Mouse (Mus musculus): ENCODE data around the gene Stx7.
A peak's percentile ranks its signal among the peaks of the same experiment; 100 is the strongest.

Gene Stx7

DNA sequence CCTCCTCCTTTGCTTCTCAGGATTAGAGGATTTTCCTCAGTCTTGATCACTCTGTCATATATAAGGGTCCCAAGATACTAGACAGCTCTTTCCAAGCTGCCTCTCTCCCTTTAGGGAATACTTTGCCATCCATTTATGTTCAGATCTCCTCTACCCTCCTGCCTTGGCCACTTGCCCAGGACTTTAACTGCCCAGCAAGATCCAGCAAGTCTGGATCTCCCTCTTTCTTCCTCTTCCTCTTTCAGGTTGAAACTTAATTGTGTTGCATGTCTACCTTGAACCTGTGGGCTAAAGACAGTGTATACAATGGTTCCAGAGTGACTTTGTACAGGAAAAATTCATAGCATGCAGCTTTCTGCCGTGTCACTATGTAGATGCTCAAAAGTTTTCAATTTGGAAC is 19.8 kb downstream of the Stx7 start:
- DNase-seq = no peak

DNA sequence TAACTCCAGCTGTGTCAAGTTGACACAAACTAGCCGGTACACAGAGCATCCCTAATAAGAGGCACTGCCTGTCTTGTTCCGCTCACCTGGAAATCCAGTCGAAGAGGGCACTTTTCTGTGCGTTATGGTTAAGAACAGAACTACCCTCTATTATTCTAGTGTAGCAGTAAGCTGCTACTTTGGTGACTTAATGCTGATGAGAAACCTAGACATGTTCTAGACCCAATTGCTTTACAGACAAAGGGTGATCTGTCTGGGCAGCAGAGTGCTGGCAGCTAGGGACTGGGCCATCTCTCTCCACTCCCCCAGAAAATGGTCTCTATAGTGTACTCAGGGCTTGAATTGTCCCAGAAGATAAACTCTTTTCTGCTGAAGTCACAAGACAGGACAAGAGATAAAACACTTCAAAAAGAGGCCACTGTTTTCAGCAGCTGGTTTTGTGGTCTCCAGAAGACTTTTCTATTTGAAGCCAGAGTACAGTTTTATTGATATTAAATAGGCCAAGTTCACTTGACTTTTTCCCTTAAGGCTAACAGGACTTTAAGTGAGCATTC is 22.9 kb downstream of the Stx7 start:
- no peak for DNase-seq

GRCm38 (mm10) chr10:24173210-24174001 is 24.3 kb downstream of the Stx7 start:
- peak; percentile 56 for DNase-seq

DNA sequence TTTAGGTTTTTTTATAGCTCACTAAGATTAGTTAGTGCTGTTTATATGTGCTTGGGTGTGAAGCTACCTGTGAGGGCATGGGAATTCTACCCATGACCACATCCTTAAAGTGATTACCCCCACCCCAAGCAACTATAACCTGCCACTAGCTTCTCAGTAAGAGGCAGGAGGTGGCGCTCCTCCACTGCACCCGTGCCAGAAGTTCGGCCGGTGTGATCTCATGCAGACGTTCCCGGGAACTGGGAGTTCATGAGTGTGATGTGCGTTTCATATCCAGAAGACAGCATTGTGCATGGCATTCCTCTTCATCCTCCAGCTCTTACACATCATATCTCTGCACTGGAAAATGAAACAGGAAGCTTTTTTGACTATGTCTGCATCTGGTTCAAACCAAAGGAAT is 41.3 kb downstream of the Stx7 start:
- no peak for DNase-seq

DNA sequence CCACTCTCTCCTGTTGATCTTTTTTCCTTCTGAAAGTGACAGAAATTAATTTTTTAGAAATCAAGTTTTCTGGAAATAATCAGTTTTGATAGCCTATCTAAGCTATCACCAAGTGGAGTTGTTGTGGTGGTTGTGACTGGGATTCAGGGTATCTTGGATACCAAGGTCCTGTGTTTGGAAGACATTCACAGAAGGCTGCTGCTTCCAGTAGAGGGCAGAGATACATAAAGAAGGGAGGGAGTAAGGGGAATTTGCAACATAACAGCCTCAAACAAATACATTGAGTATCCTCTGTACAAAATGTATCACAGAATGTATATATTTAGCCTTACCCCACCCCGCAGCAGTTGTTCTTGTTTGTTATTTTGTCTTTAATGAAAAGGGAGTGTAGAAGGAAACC is 42.9 kb downstream of the Stx7 start:
- no peak for DNase-seq

DNA sequence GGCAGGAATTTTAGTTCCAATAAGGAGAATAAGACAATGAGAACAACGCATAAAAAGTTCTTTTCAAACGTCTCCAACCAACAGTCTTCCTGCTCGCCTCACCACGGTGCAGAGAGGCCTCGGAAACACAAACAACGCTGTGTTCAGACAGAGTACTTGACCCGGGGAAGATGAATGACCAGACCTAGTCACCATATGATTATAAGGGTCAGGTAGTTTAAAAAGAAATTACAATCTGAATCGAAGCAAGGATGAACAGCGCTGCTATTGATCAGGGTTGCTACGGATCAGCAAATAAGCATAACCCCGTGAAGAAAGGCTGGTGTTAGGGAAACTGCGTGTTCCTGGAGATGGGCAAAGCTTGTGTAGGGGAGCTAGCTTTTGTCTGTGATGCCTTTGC is 50.2 kb downstream of the Stx7 start:
- DNase-seq = no peak

- DNase-seq = no peak
Observed at GRCm38 (mm10) chr10:24200099-24200498, 51.0 kb downstream of the Stx7 start.

DNA sequence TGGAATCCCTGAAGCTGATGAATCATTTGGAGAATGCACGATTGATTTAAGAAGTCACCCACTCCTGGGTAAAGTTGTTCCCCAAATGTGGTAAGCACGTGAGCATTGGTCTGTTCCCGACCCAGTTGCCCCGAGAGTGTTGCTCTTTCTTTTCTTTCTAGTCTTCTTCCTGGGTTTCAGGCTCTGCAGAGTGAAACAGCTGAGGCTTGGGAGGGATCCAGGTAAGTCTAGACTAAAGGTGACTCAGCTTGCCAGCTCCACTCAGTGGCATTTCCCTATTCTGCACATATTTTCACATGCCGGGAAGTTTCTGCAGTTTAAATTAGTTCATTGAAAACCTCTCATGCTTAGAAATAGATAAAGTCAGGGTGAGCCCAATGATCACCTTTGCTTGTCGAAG is 61.0 kb downstream of the Stx7 start:
- DNase-seq = no peak

- no peak for DNase-seq
Observed at GRCm38 (mm10) chr10:24213297-24213696, 64.2 kb downstream of the Stx7 start.

DNA sequence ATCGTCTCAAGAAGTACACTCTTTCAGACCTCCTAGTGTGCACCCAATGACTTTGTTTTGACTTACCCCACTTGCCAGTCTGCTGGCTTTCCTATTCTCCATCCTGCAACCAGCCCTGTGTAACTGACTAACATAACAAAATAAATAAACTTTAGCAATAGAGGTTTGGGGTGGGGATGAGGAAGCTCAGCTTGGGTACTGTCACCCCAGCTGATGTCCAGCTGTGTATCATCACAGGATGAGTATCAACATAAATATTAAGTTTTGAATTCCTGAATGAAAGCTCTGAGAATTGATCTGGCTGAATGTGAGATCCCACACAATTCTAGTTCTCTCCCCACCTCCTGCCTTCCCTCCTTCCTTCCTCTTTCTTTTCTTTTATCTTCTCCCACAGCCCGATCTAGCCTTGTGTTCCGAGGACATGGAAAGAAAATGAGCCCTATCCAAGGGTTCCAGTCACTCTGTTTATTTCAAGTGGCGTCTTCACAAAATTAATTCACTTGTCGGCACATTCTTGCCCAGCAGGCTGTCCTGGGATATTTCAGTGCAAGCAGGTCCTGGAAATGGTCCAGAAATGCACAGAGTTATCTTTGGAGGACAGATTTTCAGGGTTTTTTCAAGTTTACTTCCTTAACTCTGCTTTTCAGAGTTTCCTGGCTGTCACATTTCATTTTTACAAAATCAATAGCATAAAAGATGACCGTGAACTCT is 68.6 kb downstream of the Stx7 start:
- DNase-seq = no peak

GRCm38 (mm10) chr10:24220931-24221330 is 71.8 kb downstream of the Stx7 start:
- DNase-seq = no peak

DNA sequence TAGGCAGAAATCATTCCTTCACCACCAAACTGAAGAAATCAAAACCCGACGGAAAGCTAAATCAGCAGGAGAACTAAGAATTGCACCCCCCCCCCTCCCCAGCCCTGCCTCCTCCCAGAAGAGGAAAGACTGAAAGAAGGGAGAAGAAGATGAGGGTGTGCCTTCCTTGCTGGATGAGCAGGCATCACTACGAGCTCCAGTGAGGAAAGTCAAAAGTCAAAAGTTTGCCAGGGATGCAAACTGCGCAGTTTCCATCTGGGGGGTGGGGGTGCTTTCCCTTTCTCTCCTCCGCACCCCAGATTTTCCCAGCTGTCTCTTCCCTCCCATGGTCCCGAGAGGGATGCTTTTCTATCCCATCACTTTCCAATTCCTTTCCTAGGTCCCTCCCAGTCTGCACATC is 73.8 kb downstream of the Stx7 start:
- DNase-seq = no peak

GRCm38 (mm10) chr10:24223449-24224143 is 74.5 kb downstream of the Stx7 start, which contains the start of gene Moxd1:
Gene Moxd1, plus strand, starts transcription at chr10:24223517.
- DNase-seq = no peak

- DNase-seq = no peak
Observed at GRCm38 (mm10) chr10:24224591-24224990, 75.5 kb downstream of the Stx7 start.

DNA sequence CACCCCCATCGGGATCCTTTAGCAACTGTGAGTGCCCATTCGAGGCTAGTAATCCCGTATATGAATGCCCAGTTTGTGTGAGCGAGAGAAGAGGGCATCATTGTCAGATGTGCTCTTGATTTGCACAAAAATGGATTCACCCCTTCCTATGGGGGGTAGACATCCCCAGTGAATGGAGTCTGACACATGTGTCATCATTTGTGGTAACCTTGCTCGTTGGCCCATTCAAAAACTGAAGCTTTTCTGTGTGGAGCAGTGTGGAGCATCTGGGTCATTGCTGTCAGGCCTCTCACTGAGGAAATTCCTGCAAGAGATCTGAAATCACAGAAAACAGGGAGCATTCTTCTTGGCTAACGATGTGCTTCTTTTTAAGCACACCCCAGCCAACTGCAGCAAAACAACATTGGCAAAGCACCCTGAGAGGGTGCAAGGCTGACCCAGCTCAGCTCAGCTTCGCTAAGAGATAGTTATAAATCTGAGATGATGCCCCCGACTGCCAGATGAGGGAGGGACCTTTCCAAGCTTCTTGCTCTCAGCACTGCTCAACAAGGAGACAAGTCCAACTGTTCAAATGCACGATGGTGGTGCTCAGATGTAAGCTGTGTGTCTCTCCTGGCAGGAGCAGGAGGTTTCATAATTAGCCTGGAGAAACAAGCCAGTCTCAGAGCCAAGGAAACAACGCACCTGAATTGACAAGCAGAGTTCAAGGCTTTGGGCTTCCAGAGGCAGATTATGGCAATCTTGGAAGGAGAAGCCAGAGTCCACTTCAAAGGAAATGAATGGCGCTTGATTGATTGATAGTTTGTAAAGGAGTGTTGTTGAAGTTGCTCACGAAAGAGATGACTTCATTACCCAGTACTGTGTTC is 79.4 kb downstream of the Stx7 start:
- DNase-seq = no peak

DNA sequence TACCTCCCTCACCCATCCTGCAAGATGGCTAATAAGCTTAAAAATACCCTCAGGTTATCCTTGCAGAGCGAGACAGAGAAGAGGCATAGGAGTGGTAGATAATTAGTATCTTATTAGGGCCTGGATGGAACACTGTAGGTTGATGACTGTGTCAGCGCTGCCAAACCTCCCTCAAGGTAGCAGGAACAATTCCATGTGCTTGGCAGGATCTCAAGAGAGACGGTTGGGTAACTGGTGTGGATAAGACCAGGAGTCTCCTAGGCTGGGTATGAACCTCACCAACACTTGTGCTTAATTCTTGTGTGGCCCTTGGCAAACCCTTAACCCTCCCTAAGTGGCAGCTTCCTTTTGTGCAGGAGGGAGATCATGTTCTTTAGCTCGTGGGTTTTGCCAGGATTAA is 83.2 kb downstream of the Stx7 start:
- DNase-seq = no peak

GRCm38 (mm10) chr10:24235426-24236283 is 86.6 kb downstream of the Stx7 start:
- DNase-seq = no peak
